Mouse (Mus musculus): ENCODE measurements at regions not wholly inside any gene's neighbourhood (a gene's known extent, or its start where the extent isn't known, plus 50 kb on each side); places are given as distances from the start of the nearest gene placed in this dataset.

- no peak for TF ChIP-seq CTCF (IDR thresholded peaks at IDR 0.05; ENCODE audit: insufficient read depth, low read length)
- TF ChIP-seq POLR2A (IDR thresholded peaks at IDR 0.05; ENCODE audit: borderline replicate concordance, extremely low read depth, low read depth, low read length) = no peak
Measured at GRCm38 (mm10) chr12:70698466-70698865, 126.8 kb upstream of the Frmd6 start.
